Mouse (Mus musculus): ENCODE data around the gene Gnpda2. TPM values are rescaled to one million over a fixed set of nuclear protein-coding genes. Genes with fewer than 3 reads are reported as not detected.

Gene Gnpda2
- polyA plus RNA-seq (2014; fragmentation: Illumina TruSeq; extraction: RNeasy Lipid Tissue Mini Kit (QIAGEN cat#74804); ENCODE audit: insufficient read depth, low read depth, low replicate concordance), result 17.8 TPM

GRCm38 (mm10) chr5:69591640-69592461 is at the start of gene Gnpda2:
TSS of gene Gnpda2 (minus strand) at chr5:69592340.

GRCm38 (mm10) chr5:69556628-69557403 is 35.3 kb downstream of the Gnpda2 start, which contains the start of gene Guf1:
TSS of gene Guf1 (plus strand) at chr5:69556923.

GRCm38 (mm10) chr5:69542489-69542888 is 49.7 kb downstream of the Gnpda2 start, which contains the start of gene Yipf7:
TSS of gene Yipf7 (minus strand) at chr5:69542648.

Other genes starting within 250 kb of the Gnpda2 start
- 2.2 TPM for gene Yipf7, start 49.7 kb downstream of the Gnpda2 start, polyA plus RNA-seq (2014; fragmentation: Illumina TruSeq; extraction: RNeasy Lipid Tissue Mini Kit (QIAGEN cat#74804); ENCODE audit: insufficient read depth, low read depth, low replicate concordance)
- gene Guf1, start 35.4 kb downstream of the Gnpda2 start, polyA plus RNA-seq (2014; fragmentation: Illumina TruSeq; extraction: RNeasy Lipid Tissue Mini Kit (QIAGEN cat#74804); ENCODE audit: insufficient read depth, low read depth, low replicate concordance), result 6.9 TPM